Mouse (Mus musculus): ENCODE data around the gene Vasp. TPM values are rescaled to one million over a fixed set of nuclear protein-coding genes. Genes with fewer than 3 reads are reported as not detected.

The Vasp gene
- 70.0 and 70.7 TPM in 2 replicates for polyA plus RNA-seq (2014; fragmentation: Nextera tagmentation; extraction: Ambion mirVana)

DNA sequence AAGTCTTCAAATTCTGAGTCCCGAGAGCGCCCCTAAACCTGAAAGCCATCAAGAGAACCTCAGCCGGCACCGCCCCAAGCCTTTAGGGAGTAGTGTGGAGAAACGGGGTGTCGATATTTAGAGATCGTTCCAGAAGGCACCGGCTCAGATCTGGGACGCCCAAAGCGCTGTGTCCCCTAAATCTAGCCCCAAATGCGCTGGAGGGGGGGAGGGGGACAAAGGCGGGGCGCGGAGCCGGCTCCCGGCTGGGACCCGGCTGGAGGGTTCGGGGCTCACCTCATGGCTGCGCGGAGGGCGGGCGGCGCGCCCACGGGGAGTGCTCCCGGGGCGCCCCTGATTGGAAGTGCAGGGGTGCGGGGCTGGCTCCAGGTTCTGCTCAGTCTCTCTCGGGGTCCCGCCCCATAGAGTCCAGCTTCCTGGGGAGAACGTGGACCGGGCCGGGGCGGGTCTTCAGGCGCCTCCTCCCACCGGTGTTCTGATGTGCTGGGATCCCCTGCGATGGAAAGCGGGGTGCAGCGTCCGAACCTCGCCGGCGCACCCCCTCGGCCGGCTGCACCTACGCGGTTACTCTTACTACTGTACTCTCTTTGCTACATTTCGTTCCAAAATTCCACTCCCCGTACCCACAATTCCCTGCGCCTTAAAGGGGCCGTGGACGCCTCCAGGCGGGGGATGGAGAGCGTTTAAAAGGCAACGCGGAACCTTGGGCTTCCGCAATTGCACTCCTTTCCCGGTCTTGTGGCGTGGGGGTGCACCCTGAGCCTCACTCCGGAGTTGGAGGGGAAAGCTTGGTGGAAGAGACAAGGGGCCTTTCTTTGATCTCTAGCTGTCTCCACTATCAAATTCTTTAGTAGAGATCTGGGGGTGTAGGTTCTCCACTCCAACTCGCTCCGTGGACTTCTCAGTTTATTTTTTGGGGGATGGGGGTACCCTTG lies at the start of gene Vasp:
TSS of gene Vasp (minus strand) at position 580 of the 935 bp plus-strand sequence.
- under 1% methylated on average over 44 of the region's 62 CpGs for WGBS
- DNase-seq (ENCODE audit: low spot score), result peak; percentile 94

DNA sequence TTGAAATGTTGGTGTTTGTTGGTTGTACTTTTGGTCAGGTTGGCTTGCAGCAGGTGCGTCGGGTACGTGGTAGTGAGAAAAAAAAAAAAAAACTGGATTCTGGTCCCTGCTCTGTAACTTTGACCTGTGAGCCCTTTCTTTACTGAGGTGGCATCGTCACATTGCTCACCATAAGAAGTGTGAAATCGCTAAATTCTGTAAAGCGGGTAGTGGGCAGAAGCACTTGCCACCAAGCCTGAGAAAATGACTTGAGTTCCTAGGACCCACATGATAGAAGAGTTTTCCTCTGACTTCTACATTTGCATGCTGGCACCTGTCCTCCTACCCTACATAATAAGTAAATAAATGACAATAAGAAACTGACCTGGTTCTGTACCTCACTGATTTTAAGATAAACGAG lies 49.0 kb upstream of the Vasp start:
- Histone ChIP-seq H3K27me3 (replicated peaks; ENCODE audit: control insufficient read depth, insufficient read depth, low read length) (peaks cover 5% of the 10 kb centered on the region), H3K4me1 (ENCODE audit: control insufficient read depth, insufficient read depth, low read length) (peaks cover 9% of the 10 kb centered on the region; the same call in 1 of the 2 replicates), H3K9ac (ENCODE audit: low read depth, low read length) (peak overlapping the region; percentile 73; the same call in 1 of the 2 replicates), H3K27ac (replicated peaks; ENCODE audit: low read depth, low read length) (no peak overlapping the region), H3K4me2 (ENCODE audit: low read depth, low read length) (peak overlapping the region; percentile 87), H3K9me3 (ENCODE audit: control insufficient read depth, low read length) (no peaks in the 10 kb centered on the region), H3K36me3 (ENCODE audit: control insufficient read depth, insufficient read depth, low read length) (no peaks in the 10 kb centered on the region), H3K4me3 (ENCODE audit: low read depth, low read length) (peak overlapping the region; percentile 53; the same call in 1 of the 2 replicates)
- WGBS, result 42% methylated on average over 7 of the region's 7 CpGs
- ATAC-seq (ENCODE audit: low read depth) (no peak), DNase-seq (ENCODE audit: low spot score) (no peak)

More for the DNA sequence above, at the start of gene Vasp:
- H3K27me3 ChIP-seq (replicated peaks; ENCODE audit: control insufficient read depth, insufficient read depth, low read length), result no peaks in the 10 kb centered on the region
- ATAC-seq (ENCODE audit: low read depth), result peak; percentile 82
- H3K9me3 ChIP-seq (ENCODE audit: control insufficient read depth, low read length), result no peaks in the 10 kb centered on the region
- H3K27ac ChIP-seq (replicated peaks; ENCODE audit: low read depth, low read length), result peak within 1 kb of the TSS; percentile 87
- peaks cover 8% of the 10 kb centered on the region for H3K36me3 ChIP-seq (ENCODE audit: control insufficient read depth, insufficient read depth, low read length)
- peak within 1 kb of the TSS; percentile 83 for H3K4me3 ChIP-seq (ENCODE audit: low read depth, low read length)
- H3K4me2 ChIP-seq (ENCODE audit: low read depth, low read length), result peak within 1 kb of the TSS; percentile 98
- H3K9ac ChIP-seq (ENCODE audit: low read depth, low read length), result peak within 1 kb of the TSS; percentile 81
- H3K4me1 ChIP-seq (ENCODE audit: control insufficient read depth, insufficient read depth, low read length), result peaks cover 14% of the 10 kb centered on the region; the same call in 1 of the 2 replicates

- Histone ChIP-seq H3K27ac (replicated peaks; ENCODE audit: low read depth, low read length) (no peak overlapping the region; the same call in 1 of the 2 replicates), H3K27me3 (replicated peaks; ENCODE audit: control insufficient read depth, insufficient read depth, low read length) (peaks cover 5% of the 10 kb centered on the region), H3K9ac (ENCODE audit: low read depth, low read length) (peak overlapping the region; percentile 73), H3K4me1 (ENCODE audit: control insufficient read depth, insufficient read depth, low read length) (peaks cover 9% of the 10 kb centered on the region; the same call in 1 of the 2 replicates), H3K36me3 (ENCODE audit: control insufficient read depth, insufficient read depth, low read length) (no peaks in the 10 kb centered on the region), H3K4me2 (ENCODE audit: low read depth, low read length) (peak overlapping the region; percentile 87), H3K9me3 (ENCODE audit: control insufficient read depth, low read length) (no peaks in the 10 kb centered on the region), H3K4me3 (ENCODE audit: low read depth, low read length) (peak overlapping the region; percentile 53)
- peak; percentile 95 for ATAC-seq (ENCODE audit: low read depth)
- 0% methylated on average over 20 of the region's 41 CpGs for WGBS
- DNase-seq (ENCODE audit: low spot score), result peak; percentile 97
Observed at GRCm38 (mm10) chr7:19319906-19320305, 48.3 kb upstream of the Vasp start.

DNA sequence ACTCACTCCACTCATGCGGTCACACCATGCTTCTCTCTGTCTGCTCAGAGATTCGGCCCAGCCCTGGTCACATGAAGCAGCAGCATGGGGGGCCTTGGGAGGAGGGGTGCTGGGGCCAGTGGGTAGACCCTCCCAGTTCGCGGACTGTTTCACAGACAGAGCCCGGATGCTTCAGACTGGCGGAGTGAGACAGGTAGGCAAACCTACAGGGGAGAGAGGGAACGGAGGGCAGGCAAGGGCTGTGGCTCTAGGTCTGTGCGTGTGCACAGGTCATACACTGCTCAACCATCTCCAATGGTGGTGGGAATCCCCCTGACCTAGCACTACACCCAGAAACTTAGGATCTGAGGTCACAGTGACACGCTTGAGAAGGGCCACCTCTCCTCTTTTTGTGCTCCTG lies 47.8 kb upstream of the Vasp start:
- 21% methylated on average over 9 of the region's 9 CpGs for WGBS
- Histone ChIP-seq H3K4me2 (ENCODE audit: low read depth, low read length) (peak overlapping the region; percentile 87), H3K27ac (replicated peaks; ENCODE audit: low read depth, low read length) (no peak overlapping the region; the same call in 1 of the 2 replicates), H3K9ac (ENCODE audit: low read depth, low read length) (peak overlapping the region; percentile 73), H3K4me3 (ENCODE audit: low read depth, low read length) (peak overlapping the region; percentile 53), H3K9me3 (ENCODE audit: control insufficient read depth, low read length) (no peaks in the 10 kb centered on the region), H3K36me3 (ENCODE audit: control insufficient read depth, insufficient read depth, low read length) (no peaks in the 10 kb centered on the region), H3K27me3 (replicated peaks; ENCODE audit: control insufficient read depth, insufficient read depth, low read length) (peaks cover 5% of the 10 kb centered on the region), H3K4me1 (ENCODE audit: control insufficient read depth, insufficient read depth, low read length) (peaks cover 9% of the 10 kb centered on the region; the same call in 1 of the 2 replicates)
- no peak for DNase-seq (ENCODE audit: low spot score)
- ATAC-seq (ENCODE audit: low read depth), result peak; percentile 59

DNA sequence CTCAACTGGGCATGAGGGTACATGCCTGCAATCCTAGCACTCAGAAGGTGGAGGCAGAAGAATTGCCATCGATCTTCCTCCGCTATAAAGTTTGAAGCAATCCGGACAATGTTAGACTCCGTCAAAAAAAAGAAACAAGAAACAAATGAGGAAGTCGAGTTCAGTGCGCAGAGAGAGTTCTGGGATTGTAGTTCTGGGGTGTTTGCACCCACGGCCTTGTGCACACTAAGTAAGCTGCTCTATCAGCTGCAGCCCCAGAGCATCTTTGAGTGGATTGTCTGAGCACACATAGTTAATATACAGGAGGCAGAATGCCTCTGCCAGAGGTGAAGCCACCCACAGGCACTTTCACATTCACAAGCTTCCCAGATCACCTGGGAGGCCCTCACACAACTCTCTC lies 47.1 kb upstream of the Vasp start:
- no peak for ATAC-seq (ENCODE audit: low read depth)
- no peaks in the 10 kb centered on the region for H3K36me3 ChIP-seq (ENCODE audit: control insufficient read depth, insufficient read depth, low read length)
- no peak overlapping the region for H3K27ac ChIP-seq (replicated peaks; ENCODE audit: low read depth, low read length)
- H3K4me1 ChIP-seq (ENCODE audit: control insufficient read depth, insufficient read depth, low read length), result peaks cover 9% of the 10 kb centered on the region; the same call in 1 of the 2 replicates
- no peak overlapping the region for H3K4me3 ChIP-seq (ENCODE audit: low read depth, low read length)
- WGBS, result 75% methylated on average over 7 of the region's 7 CpGs
- no peak overlapping the region for H3K9ac ChIP-seq (ENCODE audit: low read depth, low read length)
- DNase-seq (ENCODE audit: low spot score), result no peak
- H3K4me2 ChIP-seq (ENCODE audit: low read depth, low read length), result no peak overlapping the region
- H3K9me3 ChIP-seq (ENCODE audit: control insufficient read depth, low read length), result no peaks in the 10 kb centered on the region
- peaks cover 5% of the 10 kb centered on the region for H3K27me3 ChIP-seq (replicated peaks; ENCODE audit: control insufficient read depth, insufficient read depth, low read length)

GRCm38 (mm10) chr7:19318201-19318600 lies 46.6 kb upstream of the Vasp start:
- H3K27ac ChIP-seq (replicated peaks; ENCODE audit: low read depth, low read length), result no peak overlapping the region
- H3K4me3 ChIP-seq (ENCODE audit: low read depth, low read length), result no peak overlapping the region
- no peak overlapping the region for H3K4me2 ChIP-seq (ENCODE audit: low read depth, low read length)
- H3K36me3 ChIP-seq (ENCODE audit: control insufficient read depth, insufficient read depth, low read length), result no peaks in the 10 kb centered on the region
- WGBS, result 61% methylated on average over 2 of the region's 2 CpGs
- no peaks in the 10 kb centered on the region for H3K9me3 ChIP-seq (ENCODE audit: control insufficient read depth, low read length)
- peaks cover 9% of the 10 kb centered on the region; the same call in 1 of the 2 replicates for H3K4me1 ChIP-seq (ENCODE audit: control insufficient read depth, insufficient read depth, low read length)
- peaks cover 5% of the 10 kb centered on the region for H3K27me3 ChIP-seq (replicated peaks; ENCODE audit: control insufficient read depth, insufficient read depth, low read length)
- DNase-seq (ENCODE audit: low spot score), result no peak
- H3K9ac ChIP-seq (ENCODE audit: low read depth, low read length), result no peak overlapping the region
- no peak for ATAC-seq (ENCODE audit: low read depth)

GRCm38 (mm10) chr7:19316451-19317161 lies 45.0 kb upstream of the Vasp start:
- H3K4me3 ChIP-seq (ENCODE audit: low read depth, low read length), result no peak overlapping the region
- ATAC-seq (ENCODE audit: low read depth) (no peak), DNase-seq (ENCODE audit: low spot score) (no peak)
- peaks cover 5% of the 10 kb centered on the region for H3K27me3 ChIP-seq (replicated peaks; ENCODE audit: control insufficient read depth, insufficient read depth, low read length)
- H3K4me1 ChIP-seq (ENCODE audit: control insufficient read depth, insufficient read depth, low read length), result peaks cover 9% of the 10 kb centered on the region; the same call in 1 of the 2 replicates
- 57% methylated on average over 13 of the region's 14 CpGs for WGBS
- H3K9me3 ChIP-seq (ENCODE audit: control insufficient read depth, low read length), result no peaks in the 10 kb centered on the region
- no peak overlapping the region for H3K4me2 ChIP-seq (ENCODE audit: low read depth, low read length)
- H3K36me3 ChIP-seq (ENCODE audit: control insufficient read depth, insufficient read depth, low read length), result no peaks in the 10 kb centered on the region
- H3K27ac ChIP-seq (replicated peaks; ENCODE audit: low read depth, low read length), result no peak overlapping the region
- no peak overlapping the region for H3K9ac ChIP-seq (ENCODE audit: low read depth, low read length)

GRCm38 (mm10) chr7:19314033-19314432 lies 42.4 kb upstream of the Vasp start:
- H3K4me3 ChIP-seq (ENCODE audit: low read depth, low read length), result no peak overlapping the region
- ATAC-seq (ENCODE audit: low read depth) (no peak), DNase-seq (ENCODE audit: low spot score) (no peak)
- H3K9ac ChIP-seq (ENCODE audit: low read depth, low read length), result no peak overlapping the region
- no peak overlapping the region for H3K4me2 ChIP-seq (ENCODE audit: low read depth, low read length)
- WGBS, result 45% methylated on average over 5 of the region's 5 CpGs
- no peaks in the 10 kb centered on the region for H3K4me1 ChIP-seq (ENCODE audit: control insufficient read depth, insufficient read depth, low read length)
- peaks cover 5% of the 10 kb centered on the region for H3K27me3 ChIP-seq (replicated peaks; ENCODE audit: control insufficient read depth, insufficient read depth, low read length)
- H3K27ac ChIP-seq (replicated peaks; ENCODE audit: low read depth, low read length), result no peak overlapping the region
- H3K9me3 ChIP-seq (ENCODE audit: control insufficient read depth, low read length), result no peaks in the 10 kb centered on the region
- no peaks in the 10 kb centered on the region for H3K36me3 ChIP-seq (ENCODE audit: control insufficient read depth, insufficient read depth, low read length)

All from embryonic facial prominence, embryonic 14.5 days (tissue).